Mouse (Mus musculus) hindbrain, embryonic 15.5 days (tissue): ENCODE data around the gene Rpf2. TPM values are rescaled to one million over a fixed set of nuclear protein-coding genes. Genes with fewer than 3 reads are reported as not detected.

Source experiments
- ATAC-seq: fragments of 200-750 bp; cut with Nextera tagmentation; 2 replicates; pipeline ENCODE4 v1.8.0; 2017; ENCODE audit warnings: low read depth, moderate number of reproducible peaks, moderate TSS enrichment; ENCODE audit not compliant: low FRiP score
- H3K27ac ChIP-seq: fragments of 300-500 bp; sonication (generic); replicated peaks from 2 replicates; pipeline ENCODE4 v1.5.1; 2015; ENCODE audit warnings: mild to moderate bottlenecking, inconsistent platforms
- H3K27me3 ChIP-seq: fragments of 300-500 bp; sonication (generic); 2 replicates; pipeline ENCODE4 v1.6.1; 2015; ENCODE audit warnings: control low read depth, inconsistent platforms
- H3K36me3 ChIP-seq: fragments of 300-500 bp; sonication (generic); 2 replicates; pipeline ENCODE4 v1.6.1; 2015; ENCODE audit warnings: control low read depth, inconsistent platforms
- H3K4me1 ChIP-seq: fragments of 300-500 bp; sonication (generic); replicated peaks from 2 replicates; pipeline ENCODE4 v1.6.1; 2015; ENCODE audit warnings: control low read depth, inconsistent platforms
- H3K4me2 ChIP-seq: fragments of 300-500 bp; sonication (generic); 2 replicates; pipeline ENCODE4 v1.6.1; 2015; ENCODE audit warnings: moderate library complexity, mild to moderate bottlenecking, inconsistent platforms
- H3K4me3 ChIP-seq: fragments of 300-500 bp; sonication (generic); 2 replicates; pipeline ENCODE4 v1.5.1; 2015; ENCODE audit warnings: mild to moderate bottlenecking, inconsistent platforms
- H3K9ac ChIP-seq: fragments of 300-500 bp; sonication (generic); 2 replicates; pipeline ENCODE4 v1.6.1; 2015; ENCODE audit warnings: inconsistent platforms
- H3K9me3 ChIP-seq: fragments of 300-500 bp; sonication (generic); 2 replicates; pipeline ENCODE4 v1.6.1; 2016; ENCODE audit warnings: control low read depth, inconsistent platforms
- WGBS: fragments of 180-500 bp; shearing (Covaris S2); methylation state at CpG from one replicate; pipeline ENCODE4 v1.1.7; 2015; 5-methylcytosine and 5-hydroxymethylcytosine counted together
- polyA plus RNA-seq: library from polyadenylated mRNA; unstranded; fragments of >200 nt; fragmentation: Nextera tagmentation; extraction: Ambion mirVana; gene quantifications from 2 replicates; pipeline ENCODE4 v1.2.1, GENCODE M21; 2015

The Rpf2 gene
- polyA plus RNA-seq, 1 experiment from 2014 or later: 63.7 TPM

DNA sequence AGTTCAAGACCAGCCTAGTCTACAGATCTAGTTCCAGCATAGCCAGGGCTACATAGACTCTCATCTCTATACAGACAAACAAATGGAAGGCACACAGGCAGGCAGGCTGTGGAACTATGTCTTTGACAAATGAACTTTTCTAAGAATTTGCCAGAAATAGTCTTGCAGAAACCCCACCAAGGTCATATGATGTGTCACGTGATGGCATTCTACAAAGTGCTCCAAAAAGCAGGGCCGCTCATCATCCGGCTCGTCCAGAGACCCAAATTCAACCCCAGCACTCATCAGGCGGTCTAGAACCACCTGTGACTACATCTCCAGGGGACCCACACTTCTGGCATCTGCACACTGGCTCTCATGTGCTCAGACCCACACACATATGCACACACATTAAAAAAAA is 9.0 kb downstream of the Rpf2 start:
- no peaks in the 10 kb centered on the region for H3K27me3 ChIP-seq
- no peak overlapping the region for H3K4me3 ChIP-seq
- no peak overlapping the region for H3K9ac ChIP-seq
- 97% methylated on average over 5 of the region's 5 CpGs for WGBS
- no peak overlapping the region for H3K4me2 ChIP-seq
- peaks cover 53% of the 10 kb centered on the region for H3K36me3 ChIP-seq
- ATAC-seq: no peak
- no peaks in the 10 kb centered on the region for H3K9me3 ChIP-seq
- no peaks in the 10 kb centered on the region for H3K4me1 ChIP-seq
- H3K27ac ChIP-seq: no peak overlapping the region

DNA sequence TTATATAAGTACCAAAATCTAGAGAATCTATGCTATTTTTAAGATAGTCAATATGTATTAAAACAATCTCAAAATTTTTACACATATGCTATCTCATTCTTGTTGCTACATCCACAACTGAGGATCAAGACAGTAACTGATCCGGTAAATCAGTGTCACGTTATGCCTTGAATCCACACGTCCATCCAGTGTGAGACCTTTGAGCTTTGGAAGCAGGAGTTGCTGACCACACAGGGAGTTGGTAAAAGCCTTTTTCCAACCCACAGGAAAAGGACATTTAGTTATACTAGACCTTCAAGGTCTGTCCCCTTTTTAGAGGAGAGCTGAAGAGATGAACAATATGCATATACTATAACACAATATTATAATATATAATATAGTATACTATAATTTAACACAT is 13.6 kb downstream of the Rpf2 start:
- no peak for ATAC-seq
- no peak overlapping the region for H3K4me3 ChIP-seq
- H3K27ac ChIP-seq: no peak overlapping the region
- WGBS: 90% methylated on average over 3 of the region's 3 CpGs
- no peaks in the 10 kb centered on the region for H3K4me1 ChIP-seq
- no peaks in the 10 kb centered on the region for H3K27me3 ChIP-seq
- H3K9me3 ChIP-seq: no peaks in the 10 kb centered on the region
- no peak overlapping the region for H3K4me2 ChIP-seq
- peaks cover 47% of the 10 kb centered on the region for H3K36me3 ChIP-seq
- no peak overlapping the region for H3K9ac ChIP-seq

DNA sequence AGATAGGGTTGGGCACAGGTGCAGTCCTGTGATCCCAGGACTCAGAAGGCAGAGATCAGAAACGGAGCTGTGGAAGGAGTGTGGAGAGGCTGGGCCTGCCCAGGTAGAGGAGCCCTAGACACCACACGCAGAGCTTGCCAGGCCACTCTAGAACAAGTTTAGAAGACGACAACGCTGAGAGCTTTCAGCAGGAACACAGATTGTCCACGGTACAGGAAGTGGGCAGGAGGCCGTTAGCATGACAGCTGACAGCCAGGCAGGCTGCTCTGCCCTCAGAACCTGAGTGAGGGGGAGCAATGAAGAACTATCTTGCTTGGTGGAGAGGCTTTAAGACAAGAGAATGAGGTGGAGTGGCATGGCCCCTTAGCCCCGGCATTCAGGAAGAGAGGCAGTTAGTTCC is 14.4 kb downstream of the Rpf2 start:
- ATAC-seq: no peak
- WGBS: 90% methylated on average over 7 of the region's 7 CpGs
- no peaks in the 10 kb centered on the region for H3K27me3 ChIP-seq

GRCm38 (mm10) chr10:40229725-40230124 is 17.1 kb downstream of the Rpf2 start:
- no peak for ATAC-seq
- Histone ChIP-seq H3K4me3 (no peak overlapping the region), H3K9me3 (no peaks in the 10 kb centered on the region), H3K27ac (no peak overlapping the region), H3K27me3 (no peaks in the 10 kb centered on the region), H3K36me3 (peaks cover 51% of the 10 kb centered on the region), H3K9ac (no peak overlapping the region), H3K4me2 (no peak overlapping the region), H3K4me1 (no peaks in the 10 kb centered on the region)
- WGBS: 100% methylated on average over 1 of the region's 1 CpGs

More for the DNA sequence above, 14.4 kb downstream of the Rpf2 start:
- Histone ChIP-seq H3K9ac (no peak overlapping the region), H3K4me1 (no peaks in the 10 kb centered on the region), H3K4me2 (no peak overlapping the region), H3K27ac (no peak overlapping the region), H3K36me3 (peaks cover 42% of the 10 kb centered on the region), H3K9me3 (no peaks in the 10 kb centered on the region), H3K4me3 (no peak overlapping the region)

GRCm38 (mm10) chr10:40227660-40228303 is 19.1 kb downstream of the Rpf2 start:
- H3K9ac ChIP-seq: no peak overlapping the region
- no peak overlapping the region for H3K4me2 ChIP-seq
- no peak overlapping the region for H3K27ac ChIP-seq
- H3K4me3 ChIP-seq: no peak overlapping the region
- WGBS: 73% methylated on average over 4 of the region's 4 CpGs
- H3K27me3 ChIP-seq: no peaks in the 10 kb centered on the region
- no peaks in the 10 kb centered on the region for H3K4me1 ChIP-seq
- ATAC-seq: no peak
- H3K9me3 ChIP-seq: no peaks in the 10 kb centered on the region
- peaks cover 56% of the 10 kb centered on the region for H3K36me3 ChIP-seq

DNA sequence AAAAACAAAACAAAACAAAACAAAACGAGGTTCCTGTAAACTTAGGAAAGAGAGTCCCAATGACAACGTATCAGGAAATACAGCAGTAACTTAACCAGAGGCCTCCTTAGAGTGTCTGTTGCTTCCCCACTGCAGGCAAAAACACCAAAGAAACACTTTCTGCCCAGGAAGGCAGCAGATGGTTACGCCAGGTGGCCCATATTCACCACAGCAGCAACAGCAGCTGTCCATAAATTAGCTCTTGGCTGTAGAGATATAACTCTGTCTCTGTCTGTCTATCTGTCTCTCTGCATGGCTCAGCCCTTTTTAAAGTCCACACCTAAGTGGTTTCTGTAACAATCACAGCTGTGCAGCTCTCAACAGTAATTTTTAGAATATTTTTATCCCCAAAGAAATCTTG is 28.0 kb downstream of the Rpf2 start:
- no peaks in the 10 kb centered on the region for H3K9me3 ChIP-seq
- H3K27ac ChIP-seq: no peak overlapping the region
- no peak overlapping the region for H3K4me2 ChIP-seq
- no peak overlapping the region for H3K9ac ChIP-seq
- 76% methylated on average over 3 of the region's 3 CpGs for WGBS
- ATAC-seq: no peak
- H3K4me3 ChIP-seq: no peak overlapping the region
- no peaks in the 10 kb centered on the region for H3K27me3 ChIP-seq
- H3K4me1 ChIP-seq: no peaks in the 10 kb centered on the region
- peaks cover 15% of the 10 kb centered on the region for H3K36me3 ChIP-seq

DNA sequence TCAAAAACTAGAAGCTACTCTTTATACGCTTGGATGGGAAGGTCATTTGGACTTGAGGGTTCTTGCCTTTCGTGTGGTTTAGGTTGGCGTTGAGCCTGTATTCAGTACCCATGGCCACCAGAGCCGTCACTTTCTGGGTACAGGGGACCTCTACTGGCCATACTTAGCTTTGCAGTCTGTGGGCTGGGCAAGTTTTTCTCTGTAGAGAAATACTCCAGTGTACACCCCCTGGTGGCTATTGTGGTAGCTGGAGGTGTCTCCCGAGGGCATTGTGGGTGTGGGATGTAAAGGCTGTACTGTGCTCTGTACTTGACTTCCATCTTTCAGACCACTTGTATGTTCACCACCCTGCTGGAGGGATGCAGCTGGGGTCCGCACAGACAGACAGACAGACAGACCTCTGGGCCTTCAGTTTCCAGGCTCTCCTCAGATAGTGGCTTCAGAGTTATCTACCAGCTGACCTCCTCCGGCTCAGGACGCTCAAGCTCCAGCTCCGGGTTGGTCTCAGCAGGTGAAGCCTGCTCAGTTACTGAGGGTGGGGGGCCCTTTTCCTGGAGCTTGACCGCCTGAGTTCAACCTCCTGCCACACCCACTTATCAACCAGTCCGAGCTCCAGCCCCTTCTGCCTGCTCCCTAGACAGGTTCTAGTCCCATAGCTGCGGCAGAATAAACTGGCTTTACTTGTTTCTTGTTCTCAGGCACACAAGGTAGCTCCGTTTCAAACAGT is 34.2 kb downstream of the Rpf2 start:
- no peaks in the 10 kb centered on the region for H3K9me3 ChIP-seq
- peak; percentile 76; the same call in 1 of the 2 replicates for ATAC-seq
- H3K9ac ChIP-seq: no peak overlapping the region
- 34% methylated on average over 13 of the region's 13 CpGs for WGBS
- H3K27me3 ChIP-seq: no peaks in the 10 kb centered on the region
- no peak overlapping the region for H3K4me3 ChIP-seq
- no peaks in the 10 kb centered on the region for H3K36me3 ChIP-seq
- H3K4me2 ChIP-seq: no peak overlapping the region
- H3K4me1 ChIP-seq: no peaks in the 10 kb centered on the region
- no peak overlapping the region for H3K27ac ChIP-seq

DNA sequence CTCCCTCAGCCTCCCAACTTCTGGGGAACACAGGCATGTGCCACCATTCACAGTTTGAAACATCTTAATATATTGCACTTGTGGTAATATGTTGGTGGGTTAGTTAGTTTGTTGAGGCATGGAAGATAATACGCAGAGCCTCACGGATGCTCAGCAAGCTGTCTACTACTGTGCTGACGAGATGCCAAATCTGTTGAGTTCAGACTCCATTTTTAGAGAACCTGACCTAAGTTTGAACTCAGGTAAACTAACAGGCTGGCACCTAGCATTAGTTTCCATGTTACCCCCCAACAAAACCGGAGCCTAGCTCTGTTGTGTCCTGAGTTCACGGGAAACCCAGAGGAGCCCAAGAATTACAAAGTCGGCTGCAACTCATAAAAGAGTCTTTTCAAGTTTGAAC is 51.8 kb downstream of the Rpf2 start:
- Histone ChIP-seq H3K4me2 (no peak overlapping the region), H3K36me3 (no peaks in the 10 kb centered on the region), H3K27me3 (no peaks in the 10 kb centered on the region), H3K9me3 (no peaks in the 10 kb centered on the region), H3K9ac (no peak overlapping the region), H3K4me1 (no peaks in the 10 kb centered on the region), H3K27ac (no peak overlapping the region), H3K4me3 (no peak overlapping the region)
- 84% methylated on average over 6 of the region's 6 CpGs for WGBS
- ATAC-seq: no peak

- no peak overlapping the region for H3K4me3 ChIP-seq
- no peaks in the 10 kb centered on the region for H3K36me3 ChIP-seq
- H3K9me3 ChIP-seq: no peaks in the 10 kb centered on the region
- 0 out of 2 replicates have a peak overlapping the region, but pooled peaks have one; percentile 16 for H3K4me2 ChIP-seq
- no peak overlapping the region for H3K9ac ChIP-seq
- no peak overlapping the region for H3K27ac ChIP-seq
- H3K27me3 ChIP-seq: no peaks in the 10 kb centered on the region
- WGBS: 61% methylated on average over 18 of the region's 18 CpGs
- ATAC-seq: no peak
- no peaks in the 10 kb centered on the region for H3K4me1 ChIP-seq
Measured at GRCm38 (mm10) chr10:40192010-40192935, 54.6 kb downstream of the Rpf2 start.

- no peak overlapping the region for H3K27ac ChIP-seq
- no peak overlapping the region for H3K4me3 ChIP-seq
- no peak for ATAC-seq
- no peaks in the 10 kb centered on the region for H3K27me3 ChIP-seq
- H3K9me3 ChIP-seq: no peaks in the 10 kb centered on the region
- no peaks in the 10 kb centered on the region for H3K4me1 ChIP-seq
- H3K4me2 ChIP-seq: 0 out of 2 replicates have a peak overlapping the region, but pooled peaks have one; percentile 16
- H3K9ac ChIP-seq: no peak overlapping the region
- H3K36me3 ChIP-seq: no peaks in the 10 kb centered on the region
- 72% methylated on average over 22 of the region's 22 CpGs for WGBS
Measured at GRCm38 (mm10) chr10:40191338-40191979, 55.4 kb downstream of the Rpf2 start.

- WGBS: 90% methylated on average over 8 of the region's 8 CpGs
- Histone ChIP-seq H3K4me3 (no peak overlapping the region), H3K4me1 (no peaks in the 10 kb centered on the region), H3K9me3 (no peaks in the 10 kb centered on the region), H3K9ac (no peak overlapping the region), H3K27ac (no peak overlapping the region), H3K36me3 (no peaks in the 10 kb centered on the region), H3K4me2 (no peak overlapping the region), H3K27me3 (no peaks in the 10 kb centered on the region)
- ATAC-seq: no peak
Measured at GRCm38 (mm10) chr10:40190871-40191270, 56.0 kb downstream of the Rpf2 start.
